Mouse (Mus musculus) liver, adult 2 months (tissue): ENCODE measurements at regions not wholly inside any gene's neighbourhood (a gene's known extent, or its start where the extent isn't known, plus 50 kb on each side); places are given as distances from the start of the nearest gene placed in this dataset.
A peak's percentile ranks its signal among the peaks of the same experiment; 100 is the strongest.

Source experiments
- DNase-seq: peaks from one replicate; pipeline ENCODE4 v3.0.0-alpha.2; 2011; ENCODE audit warnings: low read depth, low spot score; ENCODE audit errors: extremely low read depth
- H3K27ac ChIP-seq: fragments of 200-500 bp; replicated peaks from 2 replicates; pipeline ENCODE4 v1.5.1; 2012; ENCODE audit warnings: low read depth, mild to moderate bottlenecking, control low read depth, inconsistent platforms, low read length; ENCODE audit not compliant: insufficient read depth
- H3K27me3 ChIP-seq: fragments of 200-500 bp; 2 replicates; pipeline ENCODE4 v1.6.1; 2012; ENCODE audit warnings: mild to moderate bottlenecking, moderate library complexity, low read length, inconsistent platforms; ENCODE audit not compliant: control insufficient read depth, insufficient read depth
- H3K36me3 ChIP-seq: fragments of 200-500 bp; 2 replicates; pipeline ENCODE4 v1.6.1; 2012; ENCODE audit warnings: low read length, inconsistent platforms; ENCODE audit not compliant: control insufficient read depth, insufficient read depth
- H3K4me1 ChIP-seq: fragments of 200-500 bp; 2 replicates; pipeline ENCODE4 v1.6.1; 2011; ENCODE audit warnings: low read length; ENCODE audit not compliant: control insufficient read depth, insufficient read depth
- H3K4me3 ChIP-seq: fragments of 200-500 bp; 2 replicates; pipeline ENCODE4 v1.5.1; 2011; ENCODE audit warnings: low read depth, mild to moderate bottlenecking, control low read depth, low read length, moderate library complexity; ENCODE audit not compliant: insufficient read depth
- H3K79me2 ChIP-seq: fragments of 200-500 bp; 2 replicates; pipeline ENCODE4 v1.6.1; 2012; ENCODE audit warnings: inconsistent platforms, mild to moderate bottlenecking, low read length, moderate library complexity; ENCODE audit not compliant: control insufficient read depth, insufficient read depth
- H3K9ac ChIP-seq: fragments of 200-500 bp; 2 replicates; pipeline ENCODE4 v1.6.1; 2012; ENCODE audit warnings: low read depth, mild to moderate bottlenecking, control low read depth, inconsistent platforms, low read length
- CTCF ChIP-seq: fragments of 200-500 bp; IDR thresholded peaks from 2 replicates; pipeline ENCODE4 v1.5.1; 2011; ENCODE audit warnings: low read depth, low read length, control low read depth
- POLR2A ChIP-seq: fragments of 200-500 bp; IDR thresholded peaks from 2 replicates; pipeline ENCODE4 v1.6.1; 2011; ENCODE audit warnings: low read length, control low read depth; ENCODE audit not compliant: insufficient read depth; ENCODE audit errors: extremely low read depth
- WGBS: fragments of 180-500 bp; shearing (Covaris S2); methylation state at CpG from one replicate; pipeline ENCODE4 v1.1.7; 2018; 5-methylcytosine and 5-hydroxymethylcytosine counted together

DNA sequence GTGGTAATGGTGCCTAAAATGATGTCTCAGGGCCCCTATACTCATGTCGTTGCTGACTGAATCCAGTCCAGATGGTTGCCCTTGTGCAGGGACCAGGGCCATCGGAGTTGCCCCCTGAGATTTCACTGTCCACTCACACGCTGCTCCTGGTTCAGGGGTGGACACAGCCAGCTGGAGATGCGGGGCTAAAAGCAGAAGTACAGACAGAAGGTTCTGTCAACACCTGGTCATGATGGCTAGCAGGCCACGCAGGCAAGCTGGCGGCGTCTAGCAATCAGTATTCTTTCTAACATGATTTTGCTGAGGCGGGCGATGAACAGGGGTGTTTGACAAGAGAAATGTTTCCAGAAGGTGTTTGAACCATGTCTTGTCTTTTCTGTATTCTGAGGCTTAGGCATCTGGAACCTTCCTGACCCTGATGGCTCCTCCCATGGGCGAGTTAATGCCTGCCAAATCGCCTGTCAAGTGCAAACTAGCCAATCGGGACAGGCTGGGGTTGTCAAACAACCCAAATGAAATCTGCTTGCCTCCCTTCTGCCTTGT is 83.1 kb downstream of the Cxcl12 start:
- Histone ChIP-seq H3K4me1 (no peaks in the 10 kb centered on the region), H3K27ac (no peak overlapping the region), H3K4me3 (no peak overlapping the region), H3K9ac (no peak overlapping the region), H3K79me2 (no peaks in the 10 kb centered on the region), H3K27me3 (no peaks in the 10 kb centered on the region), H3K36me3 (no peaks in the 10 kb centered on the region)
- DNase-seq, result no peak
- TF ChIP-seq CTCF (no peak), POLR2A (no peak)
- 85% methylated on average over 12 of the region's 12 CpGs for WGBS

DNA sequence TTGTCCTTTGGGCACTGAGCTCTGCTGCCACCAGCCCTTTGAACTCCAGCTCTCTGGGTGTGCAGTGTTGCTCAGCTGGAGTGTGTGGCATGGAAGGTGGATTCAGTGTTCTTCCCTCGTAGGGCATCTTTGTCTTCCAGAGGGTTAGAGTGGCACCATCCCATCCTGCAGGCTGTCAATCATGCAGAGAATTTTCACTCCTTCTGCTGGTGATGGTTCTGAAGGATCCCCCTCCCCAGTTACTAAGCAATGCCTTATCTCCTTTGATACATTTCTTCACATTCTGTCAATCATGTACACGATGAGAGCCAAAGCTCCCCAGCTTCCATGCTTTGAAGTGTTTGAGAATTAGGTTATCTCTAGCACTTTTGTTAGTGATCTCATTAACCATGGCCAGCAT is 84.0 kb downstream of the Cxcl12 start:
- Histone ChIP-seq H3K27ac (no peak overlapping the region), H3K4me3 (no peak overlapping the region), H3K36me3 (no peaks in the 10 kb centered on the region), H3K79me2 (no peaks in the 10 kb centered on the region), H3K27me3 (no peaks in the 10 kb centered on the region), H3K9ac (no peak overlapping the region), H3K4me1 (no peaks in the 10 kb centered on the region)
- 83% methylated on average over 2 of the region's 2 CpGs for WGBS
- DNase-seq, result no peak
- no peak for TF ChIP-seq POLR2A
- no peak for TF ChIP-seq CTCF

DNA sequence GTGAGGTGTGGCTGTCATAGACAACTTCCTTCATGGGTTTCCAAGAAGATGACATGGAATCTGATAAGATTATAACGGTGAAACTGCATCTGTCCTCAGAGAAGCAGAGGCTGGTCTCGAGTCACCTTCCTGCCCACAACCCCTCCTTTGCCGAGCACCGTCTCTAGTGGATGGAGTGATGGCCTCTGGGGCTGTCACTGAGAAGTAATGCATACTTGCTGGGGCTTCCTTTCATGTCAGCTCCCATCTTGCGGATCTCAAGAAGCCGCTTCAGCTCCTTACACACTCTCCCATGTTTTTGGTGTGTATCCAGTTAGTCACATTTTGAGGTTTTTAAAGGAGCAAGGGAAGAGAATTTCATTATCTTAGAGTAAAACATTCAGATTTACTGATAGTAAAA is 84.7 kb downstream of the Cxcl12 start:
- H3K4me1 ChIP-seq, result no peaks in the 10 kb centered on the region
- no peak for DNase-seq
- no peaks in the 10 kb centered on the region for H3K36me3 ChIP-seq
- H3K27ac ChIP-seq, result no peak overlapping the region
- no peaks in the 10 kb centered on the region for H3K27me3 ChIP-seq
- H3K9ac ChIP-seq, result no peak overlapping the region
- WGBS, result 87% methylated on average over 6 of the region's 6 CpGs
- TF ChIP-seq POLR2A, result no peak
- TF ChIP-seq CTCF, result no peak
- H3K4me3 ChIP-seq, result no peak overlapping the region
- no peaks in the 10 kb centered on the region for H3K79me2 ChIP-seq

DNA sequence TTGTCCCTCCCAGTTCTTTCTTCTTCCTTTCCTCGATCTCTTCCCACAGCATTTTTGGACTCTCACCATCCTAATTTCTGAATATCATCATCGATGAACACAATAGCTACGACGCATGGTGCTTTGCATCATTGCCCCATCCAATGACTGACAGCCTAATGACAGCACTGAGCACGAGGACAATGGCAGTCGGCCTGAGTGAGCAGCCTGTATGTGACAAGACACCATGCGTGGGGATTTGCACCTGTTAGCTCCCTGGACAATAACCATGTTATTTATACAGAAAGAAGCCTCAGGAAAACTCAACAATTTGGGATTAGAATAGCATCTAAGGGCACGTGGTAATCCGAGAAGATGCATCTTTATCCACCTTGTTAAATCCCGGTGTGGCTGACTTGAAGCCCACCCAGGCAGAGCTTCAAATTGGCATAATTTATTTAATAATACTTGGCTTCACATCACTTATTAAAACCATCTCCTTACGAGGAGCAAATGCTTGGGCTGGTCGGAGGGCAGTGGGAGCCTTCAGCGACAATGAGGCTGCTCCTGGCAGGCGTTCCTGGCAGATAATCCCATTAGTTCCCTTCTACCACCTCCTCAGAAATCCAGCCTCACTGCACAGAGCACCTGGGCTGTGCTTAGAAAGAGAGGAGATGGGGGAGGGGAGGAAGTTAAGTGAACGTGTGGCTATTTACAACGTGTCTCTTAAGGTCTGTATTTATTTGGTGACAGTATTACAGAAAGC is 85.4 kb downstream of the Cxcl12 start:
- no peak for TF ChIP-seq POLR2A
- no peak for TF ChIP-seq CTCF
- Histone ChIP-seq H3K4me1 (no peaks in the 10 kb centered on the region), H3K27me3 (no peaks in the 10 kb centered on the region), H3K9ac (no peak overlapping the region), H3K36me3 (no peaks in the 10 kb centered on the region), H3K79me2 (no peaks in the 10 kb centered on the region), H3K4me3 (no peak overlapping the region), H3K27ac (no peak overlapping the region)
- no peak for DNase-seq
- 85% methylated on average over 16 of the region's 16 CpGs for WGBS

DNA sequence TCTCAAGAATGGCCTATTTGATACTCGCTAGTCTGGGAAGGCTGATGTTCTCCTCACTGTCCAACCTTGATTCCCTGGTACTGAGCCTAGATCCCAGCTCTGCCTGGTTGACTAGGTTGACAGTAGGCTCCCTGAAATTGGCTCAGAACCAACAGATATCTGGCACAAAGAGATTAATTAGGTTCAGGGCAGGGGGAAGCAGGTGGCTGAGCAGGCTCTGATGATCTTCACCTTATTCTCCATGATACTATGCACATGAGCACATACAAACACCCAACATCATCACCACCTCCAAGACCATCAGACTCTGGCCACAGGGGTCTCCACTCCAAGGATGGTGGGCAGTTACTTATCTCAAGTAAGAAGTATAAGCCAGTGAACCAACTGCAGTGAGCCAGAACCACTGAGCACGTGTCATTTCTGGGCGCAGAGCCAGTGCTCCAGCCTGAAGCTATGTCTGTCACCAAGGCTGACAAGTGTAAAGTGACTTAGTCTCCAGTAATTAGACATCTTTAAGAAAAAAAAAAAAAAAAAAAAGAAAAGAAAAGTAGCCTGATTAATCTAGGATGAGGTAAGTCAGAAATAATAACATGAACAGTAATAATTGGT is 86.4 kb downstream of the Cxcl12 start:
- 64% methylated on average over 3 of the region's 3 CpGs for WGBS
- Histone ChIP-seq H3K27me3 (no peaks in the 10 kb centered on the region), H3K9ac (no peak overlapping the region), H3K4me3 (no peak overlapping the region), H3K79me2 (no peaks in the 10 kb centered on the region), H3K27ac (no peak overlapping the region), H3K4me1 (no peaks in the 10 kb centered on the region), H3K36me3 (no peaks in the 10 kb centered on the region)
- TF ChIP-seq POLR2A (no peak), CTCF (no peak)
- DNase-seq, result peak; percentile 40
